Mouse (Mus musculus): ENCODE results near the gene Bscl2. TPM values are rescaled to one million over a fixed set of nuclear protein-coding genes. Genes with fewer than 3 reads are reported as not detected.

Gene Bscl2
- polyA plus RNA-seq, 1 experiment, result 401 TPM

Other genes starting within 250 kb of the Bscl2 start
- 0.03 TPM in 1 of 2 replicates, not detected in the other for gene Slc22a8, start 246.2 kb upstream of the Bscl2 start, polyA plus RNA-seq (2012; rRNA removed; ENCODE audit: low replicate concordance)
- gene Slc22a6, start 219.4 kb upstream of the Bscl2 start, polyA plus RNA-seq (2012; rRNA removed; ENCODE audit: low replicate concordance), result not detected in 2 replicates
- 0.15 TPM in 1 of 2 replicates, not detected in the other for gene Chrm1, start 173.7 kb upstream of the Bscl2 start, polyA plus RNA-seq (2012; rRNA removed; ENCODE audit: low replicate concordance)
- 230 and 245 TPM in 2 replicates for gene Slc3a2, start 114.1 kb upstream of the Bscl2 start, polyA plus RNA-seq (2012; rRNA removed; ENCODE audit: low replicate concordance)
- gene Wdr74, start 101.6 kb upstream of the Bscl2 start, polyA plus RNA-seq (2012; rRNA removed; ENCODE audit: low replicate concordance), result 29.9 and 51.4 TPM in 2 replicates
- gene 1700092M07Rik, start 96.7 kb upstream of the Bscl2 start, polyA plus RNA-seq (2012; rRNA removed; ENCODE audit: low replicate concordance), result not detected in 2 replicates
- gene Stx5a, start 96.1 kb upstream of the Bscl2 start, polyA plus RNA-seq (2012; rRNA removed; ENCODE audit: low replicate concordance), result 89.0 and 134 TPM in 2 replicates
- gene Nxf1, start 80.4 kb upstream of the Bscl2 start, polyA plus RNA-seq (2012; rRNA removed; ENCODE audit: low replicate concordance), result 93.8 and 152 TPM in 2 replicates
- gene Tmem223, start 66.5 kb upstream of the Bscl2 start, polyA plus RNA-seq (2012; rRNA removed; ENCODE audit: low replicate concordance), result 255 and 279 TPM in 2 replicates
- gene Tmem179b, start 63.0 kb upstream of the Bscl2 start, polyA plus RNA-seq (2012; rRNA removed; ENCODE audit: low replicate concordance), result 92.4 and 101 TPM in 2 replicates
- gene Taf6l, start 51.0 kb upstream of the Bscl2 start, polyA plus RNA-seq (2012; rRNA removed; ENCODE audit: low replicate concordance), result 15.5 and 19.6 TPM in 2 replicates
- 72.1 and 72.3 TPM in 2 replicates for gene Polr2g, start 38.9 kb upstream of the Bscl2 start, polyA plus RNA-seq (2012; rRNA removed; ENCODE audit: low replicate concordance)
- 2.1 and 3.7 TPM in 2 replicates for gene Zbtb3, start 34.9 kb upstream of the Bscl2 start, polyA plus RNA-seq (2012; rRNA removed; ENCODE audit: low replicate concordance)
- 19.7 and 28.1 TPM in 2 replicates for gene Ttc9c, start 18.1 kb upstream of the Bscl2 start, polyA plus RNA-seq (2012; rRNA removed; ENCODE audit: low replicate concordance)
- 13.8 and 28.4 TPM in 2 replicates for gene Hnrnpul2, start 17.5 kb upstream of the Bscl2 start, polyA plus RNA-seq (2012; rRNA removed; ENCODE audit: low replicate concordance)
- gene AC129217.1, start 7.7 kb upstream of the Bscl2 start, polyA plus RNA-seq (2012; rRNA removed; ENCODE audit: low replicate concordance), result 1.4 TPM in 1 of 2 replicates, not detected in the other
- 0.45 and 1.2 TPM in 2 replicates for gene Gng3, start 1.7 kb downstream of the Bscl2 start, polyA plus RNA-seq (2012; rRNA removed; ENCODE audit: low replicate concordance)
- 14.5 and 30.5 TPM in 2 replicates for gene Lrrn4cl, start 13.3 kb downstream of the Bscl2 start, polyA plus RNA-seq (2012; rRNA removed; ENCODE audit: low replicate concordance)
- gene Ubxn1, start 34.0 kb downstream of the Bscl2 start, polyA plus RNA-seq (2012; rRNA removed; ENCODE audit: low replicate concordance), result 98.3 and 108 TPM in 2 replicates
- 37.3 and 43.9 TPM in 2 replicates for gene Uqcc3, start 43.5 kb downstream of the Bscl2 start, polyA plus RNA-seq (2012; rRNA removed; ENCODE audit: low replicate concordance)
- gene Lbhd1, start 46.3 kb downstream of the Bscl2 start, polyA plus RNA-seq (2012; rRNA removed; ENCODE audit: low replicate concordance), result 2.7 and 4.3 TPM in 2 replicates
- not detected in 2 replicates for gene Gm49403, start 46.5 kb downstream of the Bscl2 start, polyA plus RNA-seq (2012; rRNA removed; ENCODE audit: low replicate concordance)
- 25.8 and 26.2 TPM in 2 replicates for gene 1810009A15Rik, start 51.4 kb downstream of the Bscl2 start, polyA plus RNA-seq (2012; rRNA removed; ENCODE audit: low replicate concordance)
- 0.34 TPM in 1 of 2 replicates, not detected in the other for gene Gm49416, start 51.5 kb downstream of the Bscl2 start, polyA plus RNA-seq (2012; rRNA removed; ENCODE audit: low replicate concordance)
- 19.2 and 38.4 TPM in 2 replicates for gene Ints5, start 55.5 kb downstream of the Bscl2 start, polyA plus RNA-seq (2012; rRNA removed; ENCODE audit: low replicate concordance)
- 101 and 184 TPM in 2 replicates for gene Ganab, start 60.6 kb downstream of the Bscl2 start, polyA plus RNA-seq (2012; rRNA removed; ENCODE audit: low replicate concordance)
- gene B3gat3, start 82.9 kb downstream of the Bscl2 start, polyA plus RNA-seq (2012; rRNA removed; ENCODE audit: low replicate concordance), result 78.6 and 99.5 TPM in 2 replicates
- 13.6 and 15.0 TPM in 2 replicates for gene Rom1, start 91.9 kb downstream of the Bscl2 start, polyA plus RNA-seq (2012; rRNA removed; ENCODE audit: low replicate concordance)
- gene Eml3, start 92.1 kb downstream of the Bscl2 start, polyA plus RNA-seq (2012; rRNA removed; ENCODE audit: low replicate concordance), result 53.7 and 84.8 TPM in 2 replicates
- gene Mta2, start 104.4 kb downstream of the Bscl2 start, polyA plus RNA-seq (2012; rRNA removed; ENCODE audit: low replicate concordance), result 20.1 and 44.4 TPM in 2 replicates
- 15.9 and 30.2 TPM in 2 replicates for gene Tut1, start 116.4 kb downstream of the Bscl2 start, polyA plus RNA-seq (2012; rRNA removed; ENCODE audit: low replicate concordance)
- 255 and 492 TPM in 2 replicates for gene Eef1g, start 129.6 kb downstream of the Bscl2 start, polyA plus RNA-seq (2012; rRNA removed; ENCODE audit: low replicate concordance)
- gene Ahnak, start 151.8 kb downstream of the Bscl2 start, polyA plus RNA-seq (2012; rRNA removed; ENCODE audit: low replicate concordance), result 56.5 and 94.9 TPM in 2 replicates